Mouse (Mus musculus) thymus, postnatal 4 days (tissue): ENCODE data around the gene Msrb3.

Experiments used
- DNase-seq: peaks from one replicate; pipeline ENCODE4 v3.0.0; 2021

Msrb3 gene

DNA sequence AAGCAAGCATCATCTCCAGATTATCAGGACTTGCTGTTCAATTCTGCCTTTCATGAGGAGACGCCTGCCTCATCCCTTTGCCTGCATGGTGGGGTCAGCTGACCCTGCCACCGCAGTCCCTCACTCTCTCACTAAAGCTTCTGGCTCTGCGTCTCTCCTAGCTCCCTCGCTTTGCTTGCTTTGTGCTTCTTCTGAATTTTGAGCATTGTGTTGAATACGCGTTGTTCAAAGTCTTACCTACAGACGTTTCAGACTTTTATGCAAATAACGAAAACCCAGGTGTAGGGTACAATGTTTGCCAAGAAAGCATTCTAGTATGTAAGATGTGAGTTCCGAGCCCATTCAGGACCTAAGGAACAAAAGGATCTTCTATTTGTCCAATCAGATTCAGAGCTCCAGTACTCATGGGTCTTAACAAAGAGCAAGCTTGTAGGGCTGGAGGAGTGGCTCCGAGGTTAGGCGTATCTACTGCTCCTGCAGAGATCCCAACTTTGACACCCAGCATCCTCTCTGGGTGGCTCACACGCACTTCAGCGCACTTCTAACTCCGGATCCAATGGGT, 162.3 kb downstream of the Msrb3 start:
- DNase-seq: no peak

DNA sequence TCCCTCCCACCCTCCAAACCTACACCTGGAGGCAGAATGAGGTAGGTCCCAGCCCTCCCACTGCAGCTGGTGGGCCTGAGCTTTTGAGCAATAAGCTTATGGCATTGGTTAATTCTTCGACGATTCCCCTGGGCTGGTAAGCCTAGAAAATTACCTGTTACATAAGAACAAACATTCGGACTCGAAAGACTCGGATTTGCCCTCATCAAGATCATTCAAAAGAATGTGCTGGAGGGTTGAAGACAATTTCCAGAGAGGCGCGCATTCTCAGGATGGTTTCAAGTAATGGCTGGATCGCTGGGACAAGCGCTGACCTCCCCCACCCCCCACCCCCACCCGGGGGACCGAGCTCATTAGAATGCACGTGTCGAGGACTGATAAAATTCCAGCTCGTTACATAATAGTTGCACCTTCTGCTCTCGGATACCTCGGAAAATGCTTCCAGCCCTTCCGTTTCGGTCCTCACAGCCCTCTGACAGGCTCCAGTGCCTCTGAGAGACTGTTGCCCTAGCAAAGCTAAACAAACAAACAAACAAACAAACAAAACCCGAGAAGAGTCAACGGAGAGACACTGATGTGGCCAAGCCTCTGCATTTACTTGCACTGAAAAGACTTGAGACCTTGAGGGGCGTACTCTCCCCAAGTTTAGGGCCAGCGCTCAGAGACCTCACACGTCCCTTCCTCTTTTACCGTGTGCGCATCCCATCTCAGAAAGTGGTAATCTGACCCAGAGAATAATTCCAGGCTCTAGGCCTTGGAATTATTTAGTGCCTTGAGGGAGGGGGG, 163.0 kb downstream of the Msrb3 start:
- no peak for DNase-seq

DNA sequence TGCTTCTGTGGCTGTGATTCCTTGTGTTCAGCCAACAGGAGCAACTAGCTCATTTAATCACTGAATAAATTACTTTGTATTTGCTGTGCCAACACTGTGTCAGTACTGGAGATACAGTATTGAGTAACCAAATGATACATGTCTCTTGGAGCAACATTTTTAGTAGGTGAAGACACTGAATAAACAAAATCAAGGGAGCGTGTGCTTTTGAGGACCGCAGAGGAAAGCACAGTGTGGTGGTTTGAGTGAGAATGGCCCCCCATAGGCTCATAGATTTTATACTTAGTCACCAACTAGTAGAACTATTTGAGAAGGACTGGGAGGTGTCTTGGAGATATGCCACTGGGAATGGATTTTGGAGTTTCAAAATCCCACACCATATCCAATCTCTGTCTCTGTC, 164.5 kb downstream of the Msrb3 start:
- DNase-seq: no peak
